Mouse (Mus musculus): ENCODE data around the gene Wdr81. TPM values are rescaled to one million over a fixed set of nuclear protein-coding genes. Genes with fewer than 3 reads are reported as not detected.
A peak's percentile ranks its signal among the peaks of the same experiment; 100 is the strongest.

Gene Wdr81
- total and polyA plus RNA-seq, 2 experiments: 14.4 to 20.3 TPM

GRCm38 (mm10) chr11:75449695-75450094 lies 4.8 kb downstream of the Wdr81 start:
- DNase-seq (ENCODE audit: extremely low read depth, low read depth, low spot score): no peak

GRCm38 (mm10) chr11:75448575-75448974 lies 5.9 kb downstream of the Wdr81 start:
- H3K79me2 ChIP-seq (ENCODE audit: control insufficient read depth, insufficient read depth, low read length): peaks cover 36% of the 10 kb centered on the region
- no peak overlapping the region for H3K4me3 ChIP-seq (ENCODE audit: insufficient read depth, low read depth, low read length)
- H3K9ac ChIP-seq (ENCODE audit: low read depth, low read length): no peak overlapping the region
- no peaks in the 10 kb centered on the region for H3K27me3 ChIP-seq (ENCODE audit: control insufficient read depth, insufficient read depth, low read length)
- no peak for DNase-seq (ENCODE audit: extremely low read depth, low read depth, low spot score)
- H3K4me1 ChIP-seq (ENCODE audit: control insufficient read depth, insufficient read depth, low read length): peaks cover 39% of the 10 kb centered on the region
- 85% methylated on average over 3 of the region's 3 CpGs for WGBS
- H3K27ac ChIP-seq (replicated peaks; ENCODE audit: insufficient read depth, low read depth, low read length): no peak overlapping the region
- TF ChIP-seq CTCF (IDR thresholded peaks at IDR 0.05; ENCODE audit: low read depth, low read length): no peak
- peaks cover 24% of the 10 kb centered on the region; the same call in 1 of the 2 replicates for H3K36me3 ChIP-seq (ENCODE audit: control insufficient read depth, insufficient read depth, low read length)

More at GRCm38 (mm10) chr11:75449695-75450094, 4.8 kb downstream of the Wdr81 start:
- no peak overlapping the region for H3K4me3 ChIP-seq (ENCODE audit: insufficient read depth, low read depth, low read length)
- TF ChIP-seq POLR2A (IDR thresholded peaks at IDR 0.05; ENCODE audit: extremely low read depth, insufficient read depth, low read length) (no peak), CTCF (IDR thresholded peaks at IDR 0.05; ENCODE audit: low read depth, low read length) (no peak)
- H3K4me1 ChIP-seq (ENCODE audit: control insufficient read depth, insufficient read depth, low read length): peaks cover 34% of the 10 kb centered on the region
- no peak overlapping the region for H3K9ac ChIP-seq (ENCODE audit: low read depth, low read length)
- WGBS: 68% methylated on average over 7 of the region's 7 CpGs
- peaks cover 44% of the 10 kb centered on the region for H3K79me2 ChIP-seq (ENCODE audit: control insufficient read depth, insufficient read depth, low read length)
- H3K27me3 ChIP-seq (ENCODE audit: control insufficient read depth, insufficient read depth, low read length): no peaks in the 10 kb centered on the region
- H3K27ac ChIP-seq (replicated peaks; ENCODE audit: insufficient read depth, low read depth, low read length): no peak overlapping the region
- H3K36me3 ChIP-seq (ENCODE audit: control insufficient read depth, insufficient read depth, low read length): peaks cover 24% of the 10 kb centered on the region; the same call in 1 of the 2 replicates

GRCm38 (mm10) chr11:75443711-75444110 lies 10.8 kb downstream of the Wdr81 start:
- no peaks in the 10 kb centered on the region for H3K27me3 ChIP-seq (ENCODE audit: control insufficient read depth, insufficient read depth, low read length)
- H3K4me1 ChIP-seq (ENCODE audit: control insufficient read depth, insufficient read depth, low read length): peaks cover 38% of the 10 kb centered on the region
- 16% methylated on average over 8 of the region's 8 CpGs for WGBS
- no peak overlapping the region for H3K4me3 ChIP-seq (ENCODE audit: insufficient read depth, low read depth, low read length)
- H3K27ac ChIP-seq (replicated peaks; ENCODE audit: insufficient read depth, low read depth, low read length): peak overlapping the region; percentile 94
- peak overlapping the region; percentile 65 for H3K9ac ChIP-seq (ENCODE audit: low read depth, low read length)
- 0 out of 2 replicates have a peak, but pooled peaks have one; percentile 28 for TF ChIP-seq POLR2A (IDR thresholded peaks at IDR 0.05; ENCODE audit: extremely low read depth, insufficient read depth, low read length)
- peak; percentile 27 for TF ChIP-seq CTCF (IDR thresholded peaks at IDR 0.05; ENCODE audit: low read depth, low read length)
- no peaks in the 10 kb centered on the region; the same call in 1 of the 2 replicates for H3K79me2 ChIP-seq (ENCODE audit: control insufficient read depth, insufficient read depth, low read length)
- H3K36me3 ChIP-seq (ENCODE audit: control insufficient read depth, insufficient read depth, low read length): peaks cover 16% of the 10 kb centered on the region; the same call in 1 of the 2 replicates
- peak; percentile 95 for DNase-seq (ENCODE audit: extremely low read depth, low read depth, low spot score)

- peaks cover 6% of the 10 kb centered on the region; the same call in 1 of the 2 replicates for H3K79me2 ChIP-seq (ENCODE audit: control insufficient read depth, insufficient read depth, low read length)
- H3K27ac ChIP-seq (replicated peaks; ENCODE audit: insufficient read depth, low read depth, low read length): peak overlapping the region; percentile 94
Measured at GRCm38 (mm10) chr11:75441601-75442000, 12.9 kb downstream of the Wdr81 start.

GRCm38 (mm10) chr11:75441034-75441433 lies 13.5 kb downstream of the Wdr81 start:
- H3K4me1 ChIP-seq (ENCODE audit: control insufficient read depth, insufficient read depth, low read length): peaks cover 50% of the 10 kb centered on the region
- WGBS: 74% methylated on average over 7 of the region's 7 CpGs
- no peak overlapping the region for H3K9ac ChIP-seq (ENCODE audit: low read depth, low read length)
- H3K27me3 ChIP-seq (ENCODE audit: control insufficient read depth, insufficient read depth, low read length): no peaks in the 10 kb centered on the region
- TF ChIP-seq POLR2A (IDR thresholded peaks at IDR 0.05; ENCODE audit: extremely low read depth, insufficient read depth, low read length) (no peak), CTCF (IDR thresholded peaks at IDR 0.05; ENCODE audit: low read depth, low read length) (no peak)
- H3K79me2 ChIP-seq (ENCODE audit: control insufficient read depth, insufficient read depth, low read length): peaks cover 6% of the 10 kb centered on the region; the same call in 1 of the 2 replicates
- no peak overlapping the region for H3K4me3 ChIP-seq (ENCODE audit: insufficient read depth, low read depth, low read length)
- no peak for DNase-seq (ENCODE audit: extremely low read depth, low read depth, low spot score)
- H3K36me3 ChIP-seq (ENCODE audit: control insufficient read depth, insufficient read depth, low read length): peaks cover 14% of the 10 kb centered on the region
- peak overlapping the region; percentile 94 for H3K27ac ChIP-seq (replicated peaks; ENCODE audit: insufficient read depth, low read depth, low read length)

More at GRCm38 (mm10) chr11:75441601-75442000, 12.9 kb downstream of the Wdr81 start:
- WGBS: 24% methylated on average over 16 of the region's 16 CpGs
- peak; percentile 71 for DNase-seq (ENCODE audit: extremely low read depth, low read depth, low spot score)
- Histone ChIP-seq H3K4me3 (ENCODE audit: insufficient read depth, low read depth, low read length) (no peak overlapping the region), H3K4me1 (ENCODE audit: control insufficient read depth, insufficient read depth, low read length) (peaks cover 48% of the 10 kb centered on the region), H3K36me3 (ENCODE audit: control insufficient read depth, insufficient read depth, low read length) (peaks cover 11% of the 10 kb centered on the region), H3K27me3 (ENCODE audit: control insufficient read depth, insufficient read depth, low read length) (no peaks in the 10 kb centered on the region), H3K9ac (ENCODE audit: low read depth, low read length) (peak overlapping the region; percentile 34)
- TF ChIP-seq CTCF (IDR thresholded peaks at IDR 0.05; ENCODE audit: low read depth, low read length) (peak; percentile 36), POLR2A (IDR thresholded peaks at IDR 0.05; ENCODE audit: extremely low read depth, insufficient read depth, low read length) (no peak)

- H3K36me3 ChIP-seq (ENCODE audit: control insufficient read depth, insufficient read depth, low read length): peaks cover 22% of the 10 kb centered on the region
- TF ChIP-seq CTCF (IDR thresholded peaks at IDR 0.05; ENCODE audit: low read depth, low read length) (no peak), POLR2A (IDR thresholded peaks at IDR 0.05; ENCODE audit: extremely low read depth, insufficient read depth, low read length) (no peak)
Measured at GRCm38 (mm10) chr11:75439951-75440350, 14.6 kb downstream of the Wdr81 start.

More at GRCm38 (mm10) chr11:75439951-75440350, 14.6 kb downstream of the Wdr81 start:
- peak overlapping the region; percentile 84 for H3K27ac ChIP-seq (replicated peaks; ENCODE audit: insufficient read depth, low read depth, low read length)
- no peak for DNase-seq (ENCODE audit: extremely low read depth, low read depth, low spot score)
- no peak overlapping the region for H3K4me3 ChIP-seq (ENCODE audit: insufficient read depth, low read depth, low read length)
- no peaks in the 10 kb centered on the region for H3K27me3 ChIP-seq (ENCODE audit: control insufficient read depth, insufficient read depth, low read length)
- peaks cover 53% of the 10 kb centered on the region for H3K4me1 ChIP-seq (ENCODE audit: control insufficient read depth, insufficient read depth, low read length)
- peaks cover 6% of the 10 kb centered on the region; the same call in 1 of the 2 replicates for H3K79me2 ChIP-seq (ENCODE audit: control insufficient read depth, insufficient read depth, low read length)
- 49% methylated on average over 3 of the region's 3 CpGs for WGBS
- 0 out of 2 replicates have a peak overlapping the region, but pooled peaks have one; percentile 5 for H3K9ac ChIP-seq (ENCODE audit: low read depth, low read length)

All from liver, adult 2 months (tissue).